Mouse (Mus musculus) stomach, postnatal 0 days (tissue): ENCODE results near the gene Nt5dc3. TPM values are rescaled to one million over a fixed set of nuclear protein-coding genes. Genes with fewer than 3 reads are reported as not detected.

Experiments used
- ATAC-seq: fragments of 200-750 bp; cut with Nextera tagmentation; 2 replicates; pipeline ENCODE4 v1.8.0; 2017; ENCODE audit not compliant: low FRiP score, low TSS enrichment
- DNase-seq: peaks from one replicate; pipeline ENCODE4 v3.0.0-alpha.2; 2016; ENCODE audit warnings: low spot score
- H3K27ac ChIP-seq: fragments of 300-500 bp; sonication (generic); replicated peaks from 2 replicates; pipeline ENCODE4 v1.5.1; 2014; ENCODE audit warnings: mild to moderate bottlenecking, control low read depth
- H3K27me3 ChIP-seq: fragments of 300-500 bp; sonication (generic); 2 replicates; pipeline ENCODE4 v1.6.1; 2014; ENCODE audit warnings: low read length; ENCODE audit not compliant: control insufficient read depth, insufficient read depth
- H3K36me3 ChIP-seq: fragments of 300-500 bp; sonication (generic); 2 replicates; pipeline ENCODE4 v1.6.1; 2014; ENCODE audit warnings: low read length, mixed read lengths; ENCODE audit not compliant: control insufficient read depth, insufficient read depth
- H3K4me1 ChIP-seq: fragments of 300-500 bp; sonication (generic); replicated peaks from 2 replicates; pipeline ENCODE4 v1.6.1; 2014; ENCODE audit warnings: antibody characterized with exemption; ENCODE audit not compliant: control insufficient read depth, insufficient read depth
- H3K4me2 ChIP-seq: fragments of 300-500 bp; sonication (generic); replicated peaks from 2 replicates; pipeline ENCODE4 v1.6.1; 2014; ENCODE audit warnings: low read depth, mild to moderate bottlenecking, control low read depth, moderate library complexity
- H3K4me3 ChIP-seq: fragments of 300-500 bp; sonication (generic); 2 replicates; pipeline ENCODE4 v1.5.1; 2014; ENCODE audit warnings: low read depth, low read length, control low read depth
- H3K9ac ChIP-seq: fragments of 300-500 bp; sonication (generic); 2 replicates; pipeline ENCODE4 v1.6.1; 2014; ENCODE audit warnings: mild to moderate bottlenecking, low read length, control low read depth, mixed read lengths
- H3K9me3 ChIP-seq: fragments of 300-500 bp; sonication (generic); 2 replicates; pipeline ENCODE4 v1.6.1; 2016; ENCODE audit warnings: low read length; ENCODE audit not compliant: control insufficient read depth
- CTCF ChIP-seq: IDR thresholded peaks from 2 replicates; pipeline ENCODE4 v1.5.1; 2016; ENCODE audit warnings: antibody characterized with exemption, low read depth, mild to moderate bottlenecking, moderate library complexity
- EP300 ChIP-seq: optimal IDR thresholded peaks from 2 replicates; pipeline ENCODE3; 2016; ENCODE audit warnings: antibody characterized with exemption
- WGBS: fragments of 180-500 bp; shearing (Covaris S2); extraction: QIAGEN DNeasy Blood & Tissue Kit; methylation state at CpG from one replicate; pipeline ENCODE4 v1.1.7; 2014; 5-methylcytosine and 5-hydroxymethylcytosine counted together
- polyA plus RNA-seq: library from polyadenylated mRNA; unstranded; fragments of >200 nt; fragmentation: Nextera tagmentation; extraction: Ambion mirVana; gene quantifications from 2 replicates; pipeline ENCODE4 v1.2.1, GENCODE M21; 2015

Gene Nt5dc3
- polyA plus RNA-seq, 1 experiment from 2014 or later: 1.2 TPM

GRCm38 (mm10) chr10:86824871-86825270, 46.1 kb downstream of the Nt5dc3 start:
- no peaks in the 10 kb centered on the region for H3K27me3 ChIP-seq
- no peaks in the 10 kb centered on the region for H3K4me1 ChIP-seq
- TF ChIP-seq CTCF (no peak), EP300 (no peak)
- H3K36me3 ChIP-seq: peaks cover 15% of the 10 kb centered on the region; the same call in 1 of the 2 replicates
- no peak overlapping the region for H3K4me2 ChIP-seq
- no peaks in the 10 kb centered on the region for H3K9me3 ChIP-seq
- H3K4me3 ChIP-seq: no peak overlapping the region
- WGBS: 86% methylated on average over 14 of the region's 14 CpGs
- H3K27ac ChIP-seq: no peak overlapping the region
- no peak overlapping the region for H3K9ac ChIP-seq
- ATAC-seq (no peak), DNase-seq (no peak)

GRCm38 (mm10) chr10:86825871-86826522, 47.2 kb downstream of the Nt5dc3 start:
- H3K9me3 ChIP-seq: no peaks in the 10 kb centered on the region
- no peaks in the 10 kb centered on the region for H3K4me1 ChIP-seq
- H3K9ac ChIP-seq: no peak overlapping the region
- no peak overlapping the region for H3K4me2 ChIP-seq
- TF ChIP-seq EP300 (no peak), CTCF (no peak)
- DNase-seq (peak; percentile 33), ATAC-seq (peak; percentile 56)
- no peak overlapping the region for H3K27ac ChIP-seq
- 80% methylated on average over 10 of the region's 10 CpGs for WGBS
- H3K4me3 ChIP-seq: no peak overlapping the region
- H3K27me3 ChIP-seq: no peaks in the 10 kb centered on the region
- H3K36me3 ChIP-seq: 0 out of 2 replicates have a peak, but pooled peaks cover 10% of the 10 kb centered on the region

GRCm38 (mm10) chr10:86826929-86827328, 48.1 kb downstream of the Nt5dc3 start:
- DNase-seq: no peak
- no peak for TF ChIP-seq CTCF
- no peak for TF ChIP-seq EP300

GRCm38 (mm10) chr10:86828221-86829135, 49.7 kb downstream of the Nt5dc3 start:
- no peak overlapping the region for H3K4me2 ChIP-seq
- no peak overlapping the region for H3K4me3 ChIP-seq
- 81% methylated on average over 15 of the region's 15 CpGs for WGBS
- 0 out of 2 replicates have a peak, but pooled peaks cover 7% of the 10 kb centered on the region for H3K36me3 ChIP-seq
- H3K9me3 ChIP-seq: no peaks in the 10 kb centered on the region
- ATAC-seq: no peak
- no peak overlapping the region for H3K27ac ChIP-seq
- H3K9ac ChIP-seq: no peak overlapping the region
- TF ChIP-seq CTCF (no peak), EP300 (no peak)
- no peaks in the 10 kb centered on the region for H3K27me3 ChIP-seq
- no peak for DNase-seq
- H3K4me1 ChIP-seq: no peaks in the 10 kb centered on the region

More at GRCm38 (mm10) chr10:86826929-86827328, 48.1 kb downstream of the Nt5dc3 start:
- H3K4me1 ChIP-seq: no peaks in the 10 kb centered on the region
- H3K27ac ChIP-seq: no peak overlapping the region
- ATAC-seq: no peak
- no peaks in the 10 kb centered on the region for H3K9me3 ChIP-seq
- H3K4me2 ChIP-seq: no peak overlapping the region
- no peak overlapping the region for H3K4me3 ChIP-seq
- H3K27me3 ChIP-seq: no peaks in the 10 kb centered on the region
- WGBS: 74% methylated on average over 3 of the region's 3 CpGs
- H3K36me3 ChIP-seq: 0 out of 2 replicates have a peak, but pooled peaks cover 7% of the 10 kb centered on the region
- H3K9ac ChIP-seq: no peak overlapping the region

GRCm38 (mm10) chr10:86829515-86829914, 50.7 kb downstream of the Nt5dc3 start:
- Histone ChIP-seq H3K9ac (no peak overlapping the region), H3K27me3 (no peaks in the 10 kb centered on the region), H3K4me3 (no peak overlapping the region), H3K36me3 (peaks cover 12% of the 10 kb centered on the region; the same call in 1 of the 2 replicates), H3K4me2 (no peak overlapping the region), H3K9me3 (no peaks in the 10 kb centered on the region), H3K27ac (no peak overlapping the region), H3K4me1 (no peaks in the 10 kb centered on the region)
- no peak for DNase-seq
- peak; percentile 52 for TF ChIP-seq CTCF
- no peak for TF ChIP-seq EP300
- WGBS: 96% methylated on average over 2 of the region's 2 CpGs
- ATAC-seq: no peak

GRCm38 (mm10) chr10:86836784-86837183, 58.0 kb downstream of the Nt5dc3 start:
- ATAC-seq (no peak), DNase-seq (no peak)
- TF ChIP-seq EP300 (no peak), CTCF (no peak)
- Histone ChIP-seq H3K4me2 (no peak overlapping the region), H3K36me3 (peaks cover 6% of the 10 kb centered on the region; the same call in 1 of the 2 replicates), H3K4me3 (no peak overlapping the region), H3K9me3 (no peaks in the 10 kb centered on the region), H3K27ac (no peak overlapping the region), H3K9ac (no peak overlapping the region), H3K27me3 (no peaks in the 10 kb centered on the region), H3K4me1 (no peaks in the 10 kb centered on the region)
- WGBS: 85% methylated on average over 4 of the region's 4 CpGs
